Mouse (Mus musculus) myocyte (in vitro differentiated cells): ENCODE measurements around the gene Cirbp. TPM values are rescaled to one million over a fixed set of nuclear protein-coding genes. Genes with fewer than 3 reads are reported as not detected.

Source experiments
- H3K27me3 ChIP-seq: one replicate; pipeline ENCODE4 v1.6.1; 2011; ENCODE audit not compliant: control insufficient read depth, insufficient read depth, insufficient read length
- H3K36me3 ChIP-seq: one replicate; pipeline ENCODE4 v1.6.1; 2011; ENCODE audit not compliant: control insufficient read depth, insufficient read depth
- H3K4me2 ChIP-seq: one replicate; pipeline ENCODE4 v1.6.1; 2011; ENCODE audit warnings: low read depth, control low read depth
- H3K4me3 ChIP-seq: one replicate; pipeline ENCODE4 v1.5.1; 2011; ENCODE audit warnings: mild to moderate bottlenecking, control low read depth, moderate library complexity
- H3K79me2 ChIP-seq: one replicate; pipeline ENCODE4 v1.6.1; 2011; ENCODE audit not compliant: control insufficient read depth, insufficient read depth
- H3ac ChIP-seq: one replicate; pipeline ENCODE4 v1.6.1; 2011; ENCODE audit not compliant: control insufficient read depth, insufficient read length
- CEBPB ChIP-seq: IDR thresholded peaks from 2 replicates; pipeline ENCODE4 v1.6.1; 2011; ENCODE audit warnings: mild to moderate bottlenecking, moderate library complexity; ENCODE audit not compliant: poor library complexity, insufficient read depth, severe bottlenecking
- E2F4 ChIP-seq: IDR thresholded peaks from one replicate; pipeline ENCODE4 v1.6.1; 2011; ENCODE audit warnings: mild to moderate bottlenecking, control low read depth, moderate library complexity; ENCODE audit not compliant: insufficient read depth
- MAX ChIP-seq: IDR thresholded peaks from one replicate; pipeline ENCODE4 v1.6.1; 2011; ENCODE audit warnings: low read depth, mild to moderate bottlenecking, control low read depth
- MYOD1 ChIP-seq, 3 experiments: IDR thresholded peaks; one replicate each; pipeline ENCODE4 v1.6.1; 2011; ENCODE audit warnings: control low read depth in 2 of 3, low read depth in 2 of 3, mild to moderate bottlenecking in 2 of 3, moderate library complexity in 1 of 3; ENCODE audit not compliant: insufficient read length in 2 of 3, control insufficient read depth in 1 of 3
- MYOG ChIP-seq, 3 experiments: IDR thresholded peaks; one replicate each; pipeline ENCODE4 v1.6.1; 2011; ENCODE audit warnings: control low read depth in 2 of 3, low read depth in 2 of 3, mild to moderate bottlenecking in 2 of 3; ENCODE audit not compliant: insufficient read length in 2 of 3, control insufficient read depth in 1 of 3, insufficient read depth in 1 of 3
- POLR2A ChIP-seq: IDR thresholded peaks from one replicate; pipeline ENCODE4 v1.6.1; 2011; ENCODE audit warnings: low read depth, mild to moderate bottlenecking, control low read depth, moderate library complexity; ENCODE audit not compliant: insufficient read length
- POLR2AphosphoS2 ChIP-seq: IDR thresholded peaks from one replicate; pipeline ENCODE4 v1.6.1; 2011; ENCODE audit warnings: low read depth, control low read depth; ENCODE audit not compliant: insufficient read length
- REST ChIP-seq: IDR thresholded peaks from one replicate; pipeline ENCODE4 v1.6.1; 2011; ENCODE audit warnings: mild to moderate bottlenecking, control low read depth, moderate library complexity; ENCODE audit not compliant: insufficient read depth, insufficient read length
- SRF ChIP-seq: IDR thresholded peaks from one replicate; pipeline ENCODE4 v1.6.1; 2011; ENCODE audit warnings: low read depth; ENCODE audit not compliant: control insufficient read depth, insufficient read length
- TCF12 ChIP-seq: IDR thresholded peaks from one replicate; pipeline ENCODE4 v1.6.1; 2011; ENCODE audit warnings: mild to moderate bottlenecking, control low read depth; ENCODE audit not compliant: poor library complexity, insufficient read depth, severe bottlenecking
- TCF3 ChIP-seq: IDR thresholded peaks from one replicate; pipeline ENCODE4 v1.6.1; 2011; ENCODE audit warnings: low read depth, control low read depth; ENCODE audit not compliant: insufficient read length
- USF1 ChIP-seq: IDR thresholded peaks from one replicate; pipeline ENCODE4 v1.6.1; 2011; ENCODE audit warnings: low read depth, mild to moderate bottlenecking, control low read depth, moderate library complexity
- polyA plus RNA-seq: library from polyadenylated mRNA; unstranded; fragments of >200 nt; fragmentation: generic; extraction: Trizol; gene quantifications from one replicate; pipeline ENCODE4 v1.2.1, GENCODE M21; 2012; ENCODE audit warnings: missing spikeins

Cirbp gene
- polyA plus RNA-seq, 1 experiment, result 54.2 TPM

- Histone ChIP-seq H3ac (peak within 1 kb of the TSS; percentile 32), H3K79me2 (no peaks in the 10 kb centered on the region), H3K36me3 (no peaks in the 10 kb centered on the region), H3K4me2 (peak within 1 kb of the TSS; percentile 88), H3K27me3 (no peaks in the 10 kb centered on the region), H3K4me3 (peak within 1 kb of the TSS; percentile 23)
- no peak for TF ChIP-seq TCF12
- no peak for TF ChIP-seq MYOD1 (IDR thresholded peaks at IDR 0.05; ENCODE audit: control insufficient read depth in 1 of 3, insufficient read length in 2 of 3, low read depth in 2 of 3)
- TF ChIP-seq POLR2A, result peak; percentile 74
- TF ChIP-seq CEBPB, result no peak
- TF ChIP-seq MYOG (IDR thresholded peaks at IDR 0.05; ENCODE audit: control insufficient read depth in 1 of 3, insufficient read depth in 1 of 3, insufficient read length in 2 of 3, low read depth in 2 of 3), result no peak
- no peak for TF ChIP-seq MAX
- peak; percentile 55 for TF ChIP-seq POLR2AphosphoS2
- TF ChIP-seq REST, result no peak
- TF ChIP-seq E2F4, result no peak
Measured at GRCm38 (mm10) chr10:80179068-80180051, 13.6 kb downstream of the Cirbp start, which contains the start of gene Efna2. Efna2 (plus strand) TSS chr10:80179482.

GRCm38 (mm10) chr10:80180288-80180687 is 14.5 kb downstream of the Cirbp start:
- Histone ChIP-seq H3K79me2 (no peaks in the 10 kb centered on the region), H3ac (no peak overlapping the region), H3K27me3 (no peaks in the 10 kb centered on the region), H3K36me3 (no peaks in the 10 kb centered on the region), H3K4me2 (peak overlapping the region; percentile 88), H3K4me3 (peak overlapping the region; percentile 23)
- no peak for TF ChIP-seq TCF3
- no peak for TF ChIP-seq REST
- no peak for TF ChIP-seq POLR2A
- TF ChIP-seq POLR2AphosphoS2, result no peak
- no peak for TF ChIP-seq USF1
- no peak for TF ChIP-seq SRF
- TF ChIP-seq E2F4, result no peak
- no peak for TF ChIP-seq TCF12
- no peak for TF ChIP-seq MYOG (IDR thresholded peaks at IDR 0.05; ENCODE audit: control insufficient read depth in 1 of 3, insufficient read depth in 1 of 3, insufficient read length in 2 of 3, low read depth in 2 of 3)

- TF ChIP-seq POLR2AphosphoS2 (no peak), MYOD1 (IDR thresholded peaks at IDR 0.05; ENCODE audit: control insufficient read depth in 1 of 3, insufficient read length in 2 of 3, low read depth in 2 of 3) (no peak), MAX (no peak)
- Histone ChIP-seq H3K4me3 (no peak overlapping the region), H3K36me3 (no peaks in the 10 kb centered on the region)
Measured at GRCm38 (mm10) chr10:80180823-80181222, 15.0 kb downstream of the Cirbp start.

GRCm38 (mm10) chr10:80182547-80182946 is 16.8 kb downstream of the Cirbp start:
- H3K27me3 ChIP-seq, result no peaks in the 10 kb centered on the region
- H3ac ChIP-seq, result no peak overlapping the region
- H3K4me2 ChIP-seq, result no peak overlapping the region
- TF ChIP-seq E2F4 (no peak), TCF12 (no peak), MYOD1 (IDR thresholded peaks at IDR 0.05; ENCODE audit: control insufficient read depth in 1 of 3, insufficient read length in 2 of 3, low read depth in 2 of 3) (no peak), MYOG (IDR thresholded peaks at IDR 0.05; ENCODE audit: control insufficient read depth in 1 of 3, insufficient read depth in 1 of 3, insufficient read length in 2 of 3, low read depth in 2 of 3) (no peak), REST (no peak), POLR2AphosphoS2 (no peak), CEBPB (no peak), SRF (no peak), MAX (no peak), POLR2A (no peak), TCF3 (no peak), USF1 (no peak)
- no peak overlapping the region for H3K4me3 ChIP-seq
- H3K36me3 ChIP-seq, result no peaks in the 10 kb centered on the region
- H3K79me2 ChIP-seq, result no peaks in the 10 kb centered on the region

More at GRCm38 (mm10) chr10:80180823-80181222, 15.0 kb downstream of the Cirbp start:
- no peaks in the 10 kb centered on the region for H3K79me2 ChIP-seq
- H3K4me2 ChIP-seq, result no peak overlapping the region
- no peak overlapping the region for H3ac ChIP-seq
- no peaks in the 10 kb centered on the region for H3K27me3 ChIP-seq

GRCm38 (mm10) chr10:80186649-80187048 is 20.9 kb downstream of the Cirbp start:
- Histone ChIP-seq H3K36me3 (no peaks in the 10 kb centered on the region), H3ac (no peak overlapping the region), H3K27me3 (peaks cover 11% of the 10 kb centered on the region), H3K79me2 (no peaks in the 10 kb centered on the region), H3K4me2 (no peak overlapping the region), H3K4me3 (no peak overlapping the region)
- TF ChIP-seq USF1, result no peak
- no peak for TF ChIP-seq POLR2AphosphoS2
- TF ChIP-seq TCF3, result no peak
- TF ChIP-seq MYOG (IDR thresholded peaks at IDR 0.05; ENCODE audit: control insufficient read depth in 1 of 3, insufficient read depth in 1 of 3, insufficient read length in 2 of 3, low read depth in 2 of 3), result no peak
- TF ChIP-seq REST, result no peak
- no peak for TF ChIP-seq POLR2A
- TF ChIP-seq E2F4, result no peak
- TF ChIP-seq TCF12, result no peak
- TF ChIP-seq SRF, result no peak
